Mouse (Mus musculus) layer of hippocampus, postnatal 14 days (tissue): ENCODE data around the gene Cnnm4. TPM values are rescaled to one million over a fixed set of nuclear protein-coding genes. Genes with fewer than 3 reads are reported as not detected.
A peak's percentile ranks its signal among the peaks of the same experiment; 100 is the strongest.

Source experiments
- DNase-seq, 2 experiments: peaks; one replicate each; pipeline ENCODE4 v3.0.0; 2021 to 2022; ENCODE audit warnings: low spot score in 2 of 2, mixed read lengths in 1 of 2
- microRNA-seq, 2 experiments: library from miRNA; unstranded; fragments of <30 nt; microRNA quantifications; one replicate each; pipeline ENCODE4 v1.2.0; 2021
- total RNA-seq, 2 experiments: library from RNA; stranded (reverse); gene quantifications; 2 replicates each; pipeline ENCODE4 v1.2.3; 2021

Cnnm4 gene
- total RNA-seq, 2 experiments from 2014 or later, result 16.8 to 18.2 TPM

- peak in 1 of 2 experiments; percentile 79 for DNase-seq
These were observed 86.1 kb downstream of the Cnnm4 start for GRCm38 (mm10) chr1:36557457-36558011.

Small RNA genes within 50 kb of the gene (microRNA-seq; reads per million reads assigned to microRNA genes)
- 0 reads per million in 2 experiments for gene Gm47280

Other genes with a start within 250 kb of the Cnnm4 start
- 10 to 100 TPM; 38.3 to 44.3 TPM for gene Uggt1, start 226.9 kb upstream of the Cnnm4 start, total RNA-seq
- under 1 TPM; 0.55 to 0.67 TPM for gene Neurl3, start 196.9 kb upstream of the Cnnm4 start, total RNA-seq
- gene Arid5a, start 163.9 kb upstream of the Cnnm4 start, total RNA-seq, result 10 to 100 TPM; 17.2 to 19.9 TPM
- gene Kansl3, start 102.4 kb upstream of the Cnnm4 start, total RNA-seq, result 10 to 100 TPM; 57.6 to 60.4 TPM
- gene Fer1l5, start 99.3 kb upstream of the Cnnm4 start, total RNA-seq, result not detected
- gene Lman2l, start 26.3 kb upstream of the Cnnm4 start, total RNA-seq, result 10 to 100 TPM; 51.3 to 57.7 TPM
- gene Cnnm3, start 40.2 kb downstream of the Cnnm4 start, total RNA-seq, result 10 to 100 TPM; 36.1 to 39.5 TPM
- gene Ankrd23, start 65.3 kb downstream of the Cnnm4 start, total RNA-seq, result 1 to 10 TPM; 6.1 to 7.5 TPM
- gene Gm42417, start 67.8 kb downstream of the Cnnm4 start, total RNA-seq, result not detected
- 10 to 100 TPM; 12.2 to 14.2 TPM for gene Ankrd39, start 75.8 kb downstream of the Cnnm4 start, total RNA-seq
- 10 to 100 TPM; 17.6 to 20.8 TPM for gene Sema4c, start 86.7 kb downstream of the Cnnm4 start, total RNA-seq
- under 1 TPM; 0.41 to 0.52 TPM for gene Fam178b, start 211.6 kb downstream of the Cnnm4 start, total RNA-seq
- 100 to 1,000 TPM; 770 to 824 TPM for gene Cox5b, start 219.8 kb downstream of the Cnnm4 start, total RNA-seq
- under 1 TPM; 0.36 to 0.60 TPM for gene 4933424G06Rik, start 238.5 kb downstream of the Cnnm4 start, total RNA-seq
- gene Actr1b, start 242.8 kb downstream of the Cnnm4 start, total RNA-seq, result 100 to 1,000 TPM; 215 to 223 TPM